Mouse (Mus musculus) spleen, adult 18-20 months (tissue): ENCODE data around the gene Rubcn.
A peak's percentile ranks its signal among the peaks of the same experiment; 100 is the strongest.
"Not testable (repeated sequence)": the region's sequence is repeated elsewhere in the genome, so short reads cannot be mapped to it uniquely, and the experiment has no call there.

Experiments
- DNase-seq, 2 experiments: peaks; one replicate each; pipeline ENCODE4 v3.0.0; 2022; ENCODE audit warnings: mixed read lengths in 2 of 2

The Rubcn gene

GRCm38 (mm10) chr16:32877343-32878156 is at the start of gene Rubcn, which contains the start of gene Fyttd1:
Gene Rubcn, minus strand, starts transcription at chr16:32877766.
Gene Fyttd1, plus strand, starts transcription at chr16:32877500.
- peak; percentile 91 to 94 for DNase-seq

GRCm38 (mm10) chr16:32927044-32927443 is 49.5 kb upstream of the Rubcn start:
- no peak for DNase-seq

GRCm38 (mm10) chr16:32926629-32927028 is 49.1 kb upstream of the Rubcn start:
- not testable (repeated sequence) for DNase-seq

GRCm38 (mm10) chr16:32915292-32916068 is 37.9 kb upstream of the Rubcn start:
- DNase-seq: no peak

GRCm38 (mm10) chr16:32913937-32914881 is 36.6 kb upstream of the Rubcn start, which contains the start of gene Lrch3:
Gene Lrch3, plus strand, starts transcription at chr16:32914100.
- peak; percentile 87 to 93 for DNase-seq

GRCm38 (mm10) chr16:32913212-32913611 is 35.6 kb upstream of the Rubcn start:
- no peak for DNase-seq

GRCm38 (mm10) chr16:32906727-32907126 is 29.2 kb upstream of the Rubcn start:
- DNase-seq: no peak

GRCm38 (mm10) chr16:32906186-32906585 is 28.6 kb upstream of the Rubcn start:
- no peak for DNase-seq

- DNase-seq: no peak
Observed at GRCm38 (mm10) chr16:32902051-32902428, 24.5 kb upstream of the Rubcn start.

GRCm38 (mm10) chr16:32901360-32902050 is 23.9 kb upstream of the Rubcn start:
- DNase-seq: no peak

GRCm38 (mm10) chr16:32896126-32896525 is 18.6 kb upstream of the Rubcn start:
- DNase-seq: no peak

GRCm38 (mm10) chr16:32889881-32890280 is 12.3 kb upstream of the Rubcn start:
- DNase-seq: no peak

- no peak for DNase-seq
Observed at GRCm38 (mm10) chr16:32887996-32888395, 10.4 kb upstream of the Rubcn start.

- DNase-seq: no peak
Observed at GRCm38 (mm10) chr16:32881538-32881937, 4.0 kb upstream of the Rubcn start.

- DNase-seq: no peak
Observed at GRCm38 (mm10) chr16:32878972-32879926, 1.7 kb upstream of the Rubcn start.

- peak in 1 of 2 experiments; percentile 26 for DNase-seq
Observed at GRCm38 (mm10) chr16:32878157-32878598, 612 bp upstream of the Rubcn start.

- no peak for DNase-seq
Observed at GRCm38 (mm10) chr16:32876831-32877230, 735 bp downstream of the Rubcn start.

- no peak for DNase-seq
Observed at GRCm38 (mm10) chr16:32875847-32876246, 1.7 kb downstream of the Rubcn start.

GRCm38 (mm10) chr16:32875281-32875680 is 2.3 kb downstream of the Rubcn start:
- not testable (repeated sequence) for DNase-seq

- no peak for DNase-seq
Observed at GRCm38 (mm10) chr16:32873366-32873765, 4.2 kb downstream of the Rubcn start.

- no peak for DNase-seq
Observed at GRCm38 (mm10) chr16:32870231-32870630, 7.3 kb downstream of the Rubcn start.
